Mouse (Mus musculus): ENCODE data around the gene Marveld1.

Gene Marveld1

DNA sequence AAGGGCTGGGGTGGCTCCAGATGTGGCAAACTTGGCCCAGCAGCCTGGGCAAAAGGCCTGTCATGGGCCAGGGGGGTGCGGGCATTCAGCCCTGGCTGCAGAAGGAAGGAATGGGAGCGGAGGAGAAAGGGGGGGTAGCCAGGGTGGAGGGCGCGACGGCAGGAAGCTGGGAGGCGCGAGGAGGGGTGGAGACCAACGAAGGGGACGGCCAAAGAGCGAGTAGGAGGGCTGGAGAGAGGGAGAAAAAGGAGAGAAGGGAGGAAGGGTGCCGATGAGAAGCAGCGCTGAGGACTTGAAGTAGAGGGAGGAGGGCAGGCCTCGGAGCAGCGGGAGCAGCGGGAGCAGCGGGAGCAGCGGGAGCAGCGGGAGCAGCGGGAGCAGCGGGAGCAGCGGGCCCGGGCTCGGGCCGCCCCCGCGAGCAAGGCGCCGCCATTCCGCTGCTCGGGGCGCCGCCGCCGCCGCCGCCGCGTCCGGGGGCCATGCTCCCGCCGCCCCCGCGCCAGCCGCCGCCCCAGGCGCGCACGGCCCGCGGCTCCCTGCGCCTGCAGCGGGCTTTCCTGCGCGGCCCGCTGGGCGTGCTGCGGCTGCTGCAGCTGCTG is at the start of gene Marveld1:
Gene Marveld1 (plus strand): TSS at position 231 of the 599 bp plus-strand sequence.
- DNase-seq (ENCODE audit: low spot score in 2 of 2), result no peak

DNA sequence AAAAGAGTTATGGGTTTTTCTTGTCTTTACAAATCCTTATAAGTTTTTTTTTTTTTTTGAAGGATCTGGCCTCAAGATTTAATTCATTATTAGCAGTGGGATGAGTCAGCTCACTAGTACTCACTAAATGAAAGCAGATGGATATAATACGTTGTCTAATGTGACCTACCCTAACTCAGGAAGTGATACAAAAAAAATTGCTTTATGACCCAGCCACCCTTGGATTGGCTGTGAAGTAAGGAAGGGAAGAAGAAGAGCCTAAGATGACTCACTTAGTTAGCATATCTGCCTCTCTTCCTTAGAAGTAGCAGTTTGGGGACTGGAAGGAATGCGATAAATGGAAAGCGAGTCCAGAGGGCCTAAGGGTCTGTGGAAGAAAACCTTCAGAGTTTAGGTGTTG is 47.8 kb upstream of the Marveld1 start:
- DNase-seq (ENCODE audit: low spot score in 2 of 2), result no peak

- DNase-seq (ENCODE audit: low spot score in 2 of 2), result no peak
Observed at GRCm38 (mm10) chr19:42104681-42105080, 42.5 kb upstream of the Marveld1 start.

DNA sequence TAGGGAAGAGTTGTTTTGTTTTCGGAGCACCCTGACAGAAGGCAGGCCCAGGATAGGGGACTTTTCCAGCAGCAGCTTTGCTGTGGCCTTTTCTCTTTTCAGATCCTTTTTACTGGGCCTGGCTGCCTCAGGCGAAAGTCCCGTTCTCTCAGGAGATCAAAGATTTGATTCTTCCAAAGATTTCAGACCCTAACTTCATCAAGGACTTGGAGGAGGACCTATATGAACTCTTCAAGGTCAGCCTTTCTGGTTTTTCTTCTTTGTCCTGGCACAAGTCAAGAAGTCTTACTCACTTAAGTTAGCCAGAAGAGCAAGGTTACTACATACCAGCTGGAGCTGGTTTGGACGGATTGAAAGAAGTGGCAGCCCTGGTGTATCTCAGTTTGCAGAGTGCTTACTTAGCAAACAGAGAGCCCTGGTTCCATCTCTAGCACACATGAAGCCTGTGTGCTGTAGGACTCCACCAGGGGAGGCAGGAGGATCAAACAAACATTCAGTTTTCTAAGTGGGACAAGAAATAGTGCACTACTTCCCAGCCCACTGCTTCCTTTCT is 31.3 kb upstream of the Marveld1 start:
- no peak for DNase-seq (ENCODE audit: low spot score in 2 of 2)

DNA sequence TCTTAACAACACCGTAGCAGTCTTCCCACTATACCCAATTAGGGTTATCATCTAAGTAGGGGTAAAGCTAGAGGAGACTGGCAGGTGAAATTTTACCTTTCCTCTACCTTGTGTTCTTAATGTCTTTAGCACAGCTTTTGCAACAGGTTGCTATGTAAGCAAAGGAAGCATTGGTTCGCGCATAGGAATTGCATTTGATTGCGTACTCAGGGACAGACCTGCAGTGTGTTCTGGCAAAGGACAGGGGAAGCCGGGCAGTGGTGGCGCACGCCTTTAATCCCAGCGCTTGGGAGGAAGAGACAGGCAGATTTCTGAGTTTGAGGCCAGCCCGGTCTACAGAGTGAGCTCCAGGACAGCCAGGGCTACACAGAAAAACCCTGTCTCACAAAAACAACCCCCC is 29.1 kb upstream of the Marveld1 start:
- no peak for DNase-seq (ENCODE audit: low spot score in 2 of 2)

DNA sequence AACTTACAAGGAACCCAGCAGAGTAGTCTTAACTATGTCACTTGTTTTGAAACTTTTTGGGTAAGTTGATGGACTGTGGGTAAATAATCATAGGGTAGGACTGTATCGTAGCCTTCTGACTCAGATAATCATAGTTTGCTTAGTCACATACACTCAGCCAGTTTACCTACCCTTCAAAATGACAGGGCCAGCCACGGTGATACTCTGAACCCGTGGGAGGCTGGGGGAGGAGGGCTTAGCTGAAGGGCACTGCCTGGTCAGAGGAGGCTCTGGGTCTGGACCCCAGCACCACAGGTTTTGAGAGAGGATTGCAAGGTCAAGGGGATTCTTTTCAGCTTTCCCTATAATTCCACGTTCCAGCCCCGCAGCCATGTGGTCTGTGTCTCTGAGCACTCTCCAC is 28.6 kb upstream of the Marveld1 start:
- DNase-seq (ENCODE audit: low spot score in 2 of 2), result no peak

- DNase-seq (ENCODE audit: low spot score in 2 of 2), result no peak
Observed at GRCm38 (mm10) chr19:42120451-42120850, 26.7 kb upstream of the Marveld1 start.

DNA sequence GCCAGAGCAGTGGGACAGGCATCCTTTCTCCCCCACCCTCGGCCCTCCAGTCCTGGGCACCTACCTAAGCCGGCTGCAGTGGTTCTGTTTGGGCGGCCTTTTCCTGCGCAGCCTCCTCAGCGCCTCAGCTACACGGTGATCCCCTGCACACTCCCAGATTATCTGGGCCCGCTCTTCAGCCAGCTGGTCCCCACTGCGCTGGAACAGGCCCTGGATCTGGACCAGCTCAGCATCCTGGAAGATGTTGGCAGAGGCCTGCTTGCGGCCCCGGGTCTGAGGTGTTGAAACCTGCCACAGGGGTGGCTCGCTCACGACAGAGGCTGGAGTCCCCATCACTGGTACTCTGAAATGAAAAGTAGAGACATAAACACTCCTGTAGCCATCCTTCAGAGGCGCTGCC is 22.5 kb upstream of the Marveld1 start:
- no peak for DNase-seq (ENCODE audit: low spot score in 2 of 2)

GRCm38 (mm10) chr19:42125501-42126218 is 21.5 kb upstream of the Marveld1 start:
- DNase-seq (ENCODE audit: low spot score in 2 of 2), result no peak

- no peak for DNase-seq (ENCODE audit: low spot score in 2 of 2)
Observed at GRCm38 (mm10) chr19:42126219-42126605, 21.0 kb upstream of the Marveld1 start.

DNA sequence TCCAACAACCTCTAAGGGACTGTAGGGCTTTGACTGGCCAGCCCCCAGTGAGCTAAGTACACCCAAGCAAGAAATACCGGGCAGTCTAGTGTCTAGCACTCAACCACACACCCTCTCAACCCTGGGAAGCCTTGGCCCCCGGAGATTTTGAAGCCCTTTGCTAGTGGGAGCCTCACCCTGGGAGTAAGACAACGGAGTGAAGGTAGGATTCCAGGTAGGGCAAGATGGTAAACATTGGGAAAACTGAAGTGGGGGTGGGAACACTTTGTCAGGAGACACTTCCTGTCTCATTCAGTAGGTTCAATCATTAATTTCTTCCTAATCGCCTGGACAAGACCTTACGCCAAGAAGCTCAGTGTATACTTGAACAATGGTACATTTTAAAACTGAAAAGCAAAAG is 20.2 kb upstream of the Marveld1 start:
- DNase-seq (ENCODE audit: low spot score in 2 of 2), result no peak

DNA sequence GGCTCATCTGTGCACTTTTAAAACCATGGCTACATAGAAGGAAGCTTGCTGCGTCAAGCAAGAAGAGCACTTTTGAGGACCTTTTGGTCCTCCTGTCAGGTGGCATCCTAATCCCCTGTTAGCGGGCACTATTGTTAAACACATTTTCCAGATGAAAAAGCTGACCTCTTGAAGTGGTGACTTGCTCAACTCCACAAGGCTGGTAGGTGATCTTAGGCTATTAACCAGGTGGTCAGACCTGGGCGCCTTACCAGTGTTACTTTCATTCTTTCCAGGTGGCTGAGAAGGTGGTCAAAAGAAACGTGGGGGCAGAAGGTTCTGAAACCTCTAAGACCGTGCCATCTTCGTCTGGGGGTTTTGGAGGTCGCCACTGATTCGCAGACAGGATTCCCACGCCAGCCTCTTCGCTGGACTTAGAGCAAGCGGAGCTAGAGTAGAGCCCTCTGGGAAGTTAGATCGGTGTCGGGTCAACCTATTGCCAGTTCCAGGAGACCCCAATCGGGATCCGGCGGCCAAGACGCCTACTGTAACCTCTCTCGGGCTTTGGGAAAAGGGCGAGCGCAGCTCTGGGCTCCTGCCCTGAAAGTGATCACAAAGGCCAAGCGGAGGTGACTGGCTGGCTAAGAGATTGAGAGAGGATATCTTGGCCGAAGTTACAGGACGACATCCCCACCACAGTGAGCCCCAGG is 19.0 kb upstream of the Marveld1 start:
- DNase-seq (ENCODE audit: low spot score in 2 of 2), result no peak

DNA sequence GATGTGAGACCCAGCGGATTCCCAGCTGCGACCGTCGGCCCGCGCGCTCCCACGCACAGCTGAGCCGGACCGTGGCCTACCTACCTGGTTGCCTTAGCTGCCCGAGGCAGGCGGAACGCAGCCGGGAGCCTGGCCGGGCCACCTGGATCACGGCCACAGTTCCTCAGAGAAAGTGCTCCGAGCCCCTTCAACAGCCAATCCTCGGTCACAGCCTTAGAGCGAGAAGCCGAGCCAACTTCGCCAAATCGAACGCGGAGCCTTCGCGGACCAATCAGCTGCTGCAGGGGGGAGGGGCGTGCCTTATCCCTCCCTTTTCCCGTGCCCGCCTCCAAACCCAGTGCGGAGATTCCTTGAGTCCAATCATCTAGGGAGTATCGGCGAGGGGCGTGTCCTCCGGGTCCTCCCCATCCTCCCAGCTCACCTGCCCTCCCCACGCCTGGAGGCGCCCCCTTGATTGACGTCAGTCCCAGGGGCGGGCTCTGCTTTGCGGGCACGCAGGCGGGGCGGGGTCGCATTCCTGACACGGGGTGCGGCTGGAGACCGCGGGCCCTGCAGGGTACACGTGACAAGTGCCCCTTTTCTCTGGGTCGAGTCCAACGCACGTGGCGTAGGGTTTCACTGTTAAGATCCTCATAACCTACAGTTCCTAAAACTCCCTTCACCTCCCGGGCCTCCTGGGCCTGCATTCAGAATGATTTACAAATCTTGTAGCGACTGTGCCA is 18.3 kb upstream of the Marveld1 start, which contains the start of gene Avpi1:
Gene Avpi1 (minus strand): TSS at position 273 of the 722 bp plus-strand sequence.
- DNase-seq (ENCODE audit: low spot score in 2 of 2), result peak; percentile 98

- no peak for DNase-seq (ENCODE audit: low spot score in 2 of 2)
Observed at GRCm38 (mm10) chr19:42129509-42130293, 17.5 kb upstream of the Marveld1 start.

DNA sequence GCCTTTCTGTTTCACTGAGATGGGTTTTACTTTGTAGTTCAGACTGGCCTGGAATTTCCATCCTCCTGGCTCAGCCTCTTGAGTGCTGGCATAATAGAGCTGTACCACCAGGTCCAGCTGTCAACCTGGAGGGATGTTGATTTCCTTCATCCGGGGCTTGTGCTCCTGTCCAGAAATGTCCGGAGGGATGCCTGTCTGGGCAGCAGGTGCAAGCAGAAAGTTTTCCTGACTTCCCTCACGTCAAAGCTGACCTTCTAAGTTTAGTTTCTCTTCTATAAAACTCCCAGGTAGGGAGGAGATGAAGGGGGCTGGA is 16.9 kb upstream of the Marveld1 start:
- DNase-seq (ENCODE audit: low spot score in 2 of 2), result no peak

GRCm38 (mm10) chr19:42131101-42131500 is 16.1 kb upstream of the Marveld1 start:
- DNase-seq (ENCODE audit: low spot score in 2 of 2), result no peak

- no peak for DNase-seq (ENCODE audit: low spot score in 2 of 2)
Observed at GRCm38 (mm10) chr19:42135070-42135469, 12.1 kb upstream of the Marveld1 start.

GRCm38 (mm10) chr19:42136126-42136525 is 11.1 kb upstream of the Marveld1 start:
- DNase-seq (ENCODE audit: low spot score in 2 of 2), result no peak

- no peak for DNase-seq (ENCODE audit: low spot score in 2 of 2)
Observed at GRCm38 (mm10) chr19:42137167-42137672, 10.0 kb upstream of the Marveld1 start.

GRCm38 (mm10) chr19:42138517-42139285 is 8.5 kb upstream of the Marveld1 start:
- no peak for DNase-seq (ENCODE audit: low spot score in 2 of 2)

All from frontal cortex, postnatal 14 days (tissue).